Mouse (Mus musculus): ENCODE results near the gene Fahd2a.

DNA sequence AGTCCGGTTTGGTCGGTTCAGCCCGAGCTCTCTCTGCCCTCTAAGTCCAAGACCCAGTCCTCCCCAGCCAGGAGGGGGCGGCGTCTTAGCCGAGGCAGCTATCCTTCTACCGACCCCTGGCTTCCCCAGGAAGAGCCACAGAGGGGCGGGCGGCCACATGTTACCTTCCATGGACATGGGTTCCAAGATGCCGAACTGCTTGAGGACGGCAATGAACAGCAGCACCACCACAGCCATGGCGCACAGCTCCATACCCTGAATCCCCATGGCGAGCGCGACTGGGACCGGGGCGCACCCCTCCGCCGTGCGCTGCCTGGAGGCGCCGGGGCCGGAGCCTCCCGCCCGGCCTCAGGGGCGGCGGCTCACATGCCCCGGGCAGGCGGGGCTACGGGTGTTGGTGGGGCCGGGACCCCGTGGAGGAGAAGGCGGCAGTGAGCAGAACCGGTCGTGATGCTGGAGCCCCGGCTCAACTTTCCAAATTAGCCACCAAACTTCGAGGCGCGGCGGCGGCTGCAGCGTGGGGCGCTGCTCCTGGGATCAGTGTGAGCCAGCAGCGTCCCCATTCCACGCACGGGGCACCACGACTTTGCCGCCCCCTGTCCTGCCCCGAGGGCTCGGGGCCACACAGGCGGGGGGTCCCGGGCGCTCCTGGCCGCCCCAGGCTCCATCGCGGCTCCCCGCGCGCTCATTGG lies 37.6 kb upstream of the Fahd2a start:
- TF ChIP-seq CTCF (IDR thresholded peaks at IDR 0.05; ENCODE audit: low read depth): no peak
- no peak for TF ChIP-seq EP300 (IDR thresholded peaks at IDR 0.05; ENCODE audit: low read depth)

Data from heart, postnatal 0 days (tissue).